Mouse (Mus musculus) heart, embryonic 12.5 days (tissue): ENCODE results near the gene Abhd17c. TPM values are rescaled to one million over a fixed set of nuclear protein-coding genes. Genes with fewer than 3 reads are reported as not detected.

Source experiments
- ATAC-seq: fragments of 200-750 bp; cut with Nextera tagmentation; 2 replicates; pipeline ENCODE4 v1.8.0; 2017; ENCODE audit warnings: moderate TSS enrichment, moderate library complexity; ENCODE audit not compliant: insufficient number of reproducible peaks, low FRiP score
- H3K27ac ChIP-seq: fragments of 300-500 bp; sonication (generic); 2 replicates; pipeline ENCODE4 v1.5.1; 2016; ENCODE audit warnings: mild to moderate bottlenecking, moderate library complexity; ENCODE audit not compliant: poor library complexity, severe bottlenecking
- H3K27me3 ChIP-seq: fragments of 300-500 bp; sonication (generic); replicated peaks from 2 replicates; pipeline ENCODE4 v1.6.1; 2016; ENCODE audit warnings: mild to moderate bottlenecking, moderate library complexity
- H3K36me3 ChIP-seq: fragments of 300-500 bp; sonication (generic); 2 replicates; pipeline ENCODE4 v1.6.1; 2016; ENCODE audit warnings: mild to moderate bottlenecking, moderate library complexity
- H3K4me1 ChIP-seq: fragments of 300-500 bp; sonication (generic); replicated peaks from 2 replicates; pipeline ENCODE4 v1.6.1; 2016; ENCODE audit warnings: mild to moderate bottlenecking
- H3K4me2 ChIP-seq: fragments of 300-500 bp; sonication (generic); 2 replicates; pipeline ENCODE4 v1.6.1; 2016; ENCODE audit warnings: mild to moderate bottlenecking, moderate library complexity
- H3K4me3 ChIP-seq: fragments of 300-500 bp; sonication (generic); 2 replicates; pipeline ENCODE4 v1.5.1; 2016; ENCODE audit warnings: mild to moderate bottlenecking
- H3K9ac ChIP-seq: fragments of 300-500 bp; sonication (generic); 2 replicates; pipeline ENCODE4 v1.6.1; 2016; ENCODE audit warnings: mild to moderate bottlenecking, moderate library complexity
- H3K9me3 ChIP-seq: fragments of 300-500 bp; sonication (generic); replicated peaks from 2 replicates; pipeline ENCODE4 v1.6.1; 2016; ENCODE audit warnings: mild to moderate bottlenecking, moderate library complexity
- WGBS: fragments of 180-500 bp; shearing (Covaris S2); methylation state at CpG from one replicate; pipeline ENCODE4 v1.1.7; 2016; 5-methylcytosine and 5-hydroxymethylcytosine counted together
- polyA plus RNA-seq: library from polyadenylated mRNA; unstranded; fragments of >200 nt; fragmentation: Nextera tagmentation; extraction: Ambion mirVana; gene quantifications from 2 replicates; pipeline ENCODE4 v1.2.1, GENCODE M21; 2016

Abhd17c gene
- polyA plus RNA-seq, 1 experiment from 2014 or later: 77.4 TPM

DNA sequence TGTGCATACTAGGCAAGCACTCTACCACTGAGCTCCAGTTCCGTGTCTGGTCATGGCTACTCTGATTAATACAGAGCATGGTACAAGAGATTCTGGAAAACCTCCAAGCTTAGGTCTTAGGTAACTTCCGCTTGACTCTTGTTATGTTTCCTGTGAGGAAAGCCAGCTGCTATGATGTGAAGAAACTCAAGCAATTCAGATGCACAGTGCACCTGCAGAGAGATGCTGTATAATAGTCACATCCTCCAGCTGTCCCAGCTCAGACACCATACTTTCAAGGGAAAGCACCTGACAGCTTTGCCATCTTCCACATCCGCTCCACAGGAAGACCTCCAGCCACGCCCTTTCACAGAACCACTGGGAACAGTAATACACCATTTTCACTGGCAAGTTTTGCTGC lies 21.7 kb upstream of the Abhd17c start:
- WGBS: 83% methylated on average over 4 of the region's 4 CpGs
- ATAC-seq: no peak
- no peaks in the 10 kb centered on the region for H3K36me3 ChIP-seq

DNA sequence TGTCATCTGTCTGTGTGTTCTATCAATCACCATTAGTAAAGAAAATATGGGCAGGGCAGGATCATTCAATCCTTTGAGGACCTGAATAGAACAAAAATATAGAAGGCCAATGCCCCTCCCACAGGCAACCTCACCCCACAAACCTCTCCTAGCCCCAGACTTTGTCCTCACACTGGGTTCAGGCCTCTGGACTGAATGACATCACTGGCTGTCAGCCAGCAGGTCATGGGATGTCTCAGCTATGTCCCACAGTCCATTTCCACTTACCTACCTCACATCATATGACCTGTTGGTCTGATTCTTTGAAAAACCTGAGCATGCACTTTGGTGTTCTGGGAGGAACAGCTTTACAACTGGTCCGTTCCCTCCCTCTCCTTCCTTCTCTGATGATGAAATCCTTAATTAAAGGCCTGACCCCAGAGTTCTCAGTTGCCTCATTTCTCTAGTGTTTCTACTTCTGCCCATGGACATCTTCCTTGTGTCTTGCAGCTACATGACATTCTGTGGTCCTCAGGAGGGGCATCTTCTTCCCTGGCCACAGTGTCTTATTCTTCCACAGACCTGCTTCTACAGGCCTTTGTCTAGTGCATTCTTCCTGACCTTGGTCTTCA lies 19.6 kb upstream of the Abhd17c start:
- H3K27me3 ChIP-seq: no peaks in the 10 kb centered on the region
- ATAC-seq: no peak

More for the DNA sequence above, 21.7 kb upstream of the Abhd17c start:
- no peaks in the 10 kb centered on the region for H3K27me3 ChIP-seq
- H3K9me3 ChIP-seq: no peaks in the 10 kb centered on the region
- peaks cover 8% of the 10 kb centered on the region for H3K4me1 ChIP-seq
- H3K9ac ChIP-seq: no peak overlapping the region
- no peak overlapping the region for H3K27ac ChIP-seq
- H3K4me3 ChIP-seq: no peak overlapping the region
- no peak overlapping the region for H3K4me2 ChIP-seq

DNA sequence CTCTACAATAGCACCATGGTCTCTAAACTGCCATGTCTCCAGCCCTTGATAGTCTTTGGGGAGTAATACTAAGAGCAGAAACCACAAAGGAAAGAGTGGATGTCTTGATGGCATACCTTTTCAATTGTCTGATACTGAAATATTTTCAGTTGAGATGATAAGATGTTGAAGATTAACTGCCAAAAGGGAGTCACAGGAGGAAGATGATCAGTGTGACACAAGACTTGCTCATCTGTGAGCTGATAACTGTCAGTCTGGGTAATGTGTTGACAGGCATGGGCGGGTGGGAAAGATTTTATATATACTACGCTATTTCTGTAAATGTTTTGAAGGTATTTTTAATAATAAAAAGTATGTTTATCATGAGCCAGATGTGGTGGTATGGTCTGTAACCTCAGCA lies 16.7 kb upstream of the Abhd17c start:
- Histone ChIP-seq H3K4me3 (no peak overlapping the region), H3K4me1 (no peaks in the 10 kb centered on the region; the same call in 1 of the 2 replicates), H3K27me3 (no peaks in the 10 kb centered on the region), H3K9me3 (no peaks in the 10 kb centered on the region), H3K9ac (no peak overlapping the region), H3K36me3 (no peaks in the 10 kb centered on the region), H3K4me2 (no peak overlapping the region), H3K27ac (no peak overlapping the region)
- WGBS: 79% methylated on average over 2 of the region's 2 CpGs
- ATAC-seq: no peak

More for the DNA sequence above, 19.6 kb upstream of the Abhd17c start:
- no peak overlapping the region for H3K9ac ChIP-seq
- no peak overlapping the region for H3K4me3 ChIP-seq
- H3K4me2 ChIP-seq: no peak overlapping the region
- H3K36me3 ChIP-seq: no peaks in the 10 kb centered on the region
- no peaks in the 10 kb centered on the region for H3K4me1 ChIP-seq
- 76% methylated on average over 1 of the region's 1 CpGs for WGBS
- H3K27ac ChIP-seq: no peak overlapping the region
- H3K9me3 ChIP-seq: no peaks in the 10 kb centered on the region

DNA sequence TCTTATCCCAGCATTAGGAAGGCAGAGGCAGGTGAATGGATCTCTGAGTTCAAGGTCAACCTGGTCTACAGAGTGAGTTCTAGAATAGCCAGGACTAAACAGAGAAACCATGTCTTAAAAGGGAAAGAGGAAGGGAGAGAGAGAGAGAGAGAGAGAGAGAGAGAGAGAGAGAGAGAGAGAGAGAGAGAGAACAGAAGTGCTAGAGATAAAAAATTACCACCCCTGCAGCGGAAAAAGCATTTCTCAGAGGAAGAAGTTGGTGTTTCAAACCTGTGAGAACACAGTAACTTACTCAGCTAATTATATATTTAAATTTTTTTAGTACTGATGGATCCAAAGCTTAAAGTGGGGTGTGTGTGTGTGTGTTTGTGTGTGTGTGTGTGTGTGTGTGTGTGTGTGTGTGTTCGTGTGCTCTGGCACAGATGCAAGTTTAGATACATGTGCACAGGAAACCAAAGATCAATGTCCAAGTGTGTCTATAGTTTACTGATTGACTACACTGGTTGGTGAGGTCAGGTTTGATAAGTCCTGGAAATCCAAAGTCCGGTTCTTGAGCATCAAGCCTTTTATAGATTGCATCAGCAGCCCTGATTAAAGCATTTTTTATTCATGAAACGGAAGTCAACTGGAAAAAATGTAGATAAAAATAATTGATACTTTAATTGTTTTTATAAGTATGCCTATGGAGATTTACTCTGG lies 15.2 kb upstream of the Abhd17c start:
- WGBS: 67% methylated on average over 4 of the region's 4 CpGs

DNA sequence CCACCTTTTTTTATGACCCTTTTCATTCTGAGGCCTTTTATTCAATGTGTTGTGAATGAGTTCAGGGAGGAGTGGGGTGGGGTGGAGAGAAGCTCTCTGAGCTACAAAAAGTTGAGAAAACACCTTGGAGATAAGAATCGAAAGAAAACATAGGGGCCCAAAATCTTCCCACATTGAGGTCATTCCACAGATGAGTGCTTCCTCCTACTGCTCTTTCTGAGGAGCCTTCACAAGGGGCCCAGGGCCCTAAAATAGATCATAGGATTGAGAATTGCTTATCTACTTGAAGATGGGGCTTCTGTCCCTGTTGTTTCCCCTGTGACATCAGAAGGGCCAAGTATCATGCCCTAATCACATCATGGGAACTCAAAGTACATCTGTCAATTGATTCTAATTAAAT lies 14.3 kb upstream of the Abhd17c start:
- Histone ChIP-seq H3K27ac (no peak overlapping the region), H3K9ac (no peak overlapping the region), H3K36me3 (no peaks in the 10 kb centered on the region), H3K4me3 (no peak overlapping the region), H3K9me3 (no peaks in the 10 kb centered on the region), H3K4me2 (no peak overlapping the region), H3K4me1 (no peaks in the 10 kb centered on the region; the same call in 1 of the 2 replicates), H3K27me3 (no peaks in the 10 kb centered on the region)
- WGBS: 44% methylated on average over 1 of the region's 1 CpGs
- no peak for ATAC-seq

More for the DNA sequence above, 15.2 kb upstream of the Abhd17c start:
- Histone ChIP-seq H3K4me1 (no peaks in the 10 kb centered on the region; the same call in 1 of the 2 replicates), H3K9ac (no peak overlapping the region), H3K4me2 (no peak overlapping the region), H3K9me3 (no peaks in the 10 kb centered on the region), H3K4me3 (no peak overlapping the region), H3K27ac (no peak overlapping the region), H3K36me3 (no peaks in the 10 kb centered on the region), H3K27me3 (no peaks in the 10 kb centered on the region)
- ATAC-seq: no peak

DNA sequence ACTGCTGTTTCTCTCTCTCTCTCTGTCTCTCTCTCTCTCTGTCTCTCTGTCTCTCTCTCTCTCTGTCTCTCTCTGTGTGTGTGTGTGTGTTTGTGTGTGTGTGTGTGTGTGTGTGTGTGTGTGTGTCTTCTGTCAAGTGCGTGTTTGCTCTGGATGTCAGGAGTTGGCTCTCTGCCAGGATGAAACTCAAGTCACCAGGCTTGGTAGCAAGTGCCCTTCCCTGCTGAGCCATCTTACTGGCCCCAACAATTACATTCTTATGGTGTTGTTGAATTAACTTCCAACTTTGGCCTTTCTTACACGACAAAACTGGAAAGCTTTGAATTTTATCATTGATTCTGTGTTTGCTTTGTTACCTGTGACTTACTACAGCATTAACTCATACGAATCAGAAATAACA lies 13.6 kb upstream of the Abhd17c start:
- ATAC-seq: no peak
- no peak overlapping the region for H3K4me2 ChIP-seq
- WGBS: 55% methylated on average over 3 of the region's 3 CpGs

DNA sequence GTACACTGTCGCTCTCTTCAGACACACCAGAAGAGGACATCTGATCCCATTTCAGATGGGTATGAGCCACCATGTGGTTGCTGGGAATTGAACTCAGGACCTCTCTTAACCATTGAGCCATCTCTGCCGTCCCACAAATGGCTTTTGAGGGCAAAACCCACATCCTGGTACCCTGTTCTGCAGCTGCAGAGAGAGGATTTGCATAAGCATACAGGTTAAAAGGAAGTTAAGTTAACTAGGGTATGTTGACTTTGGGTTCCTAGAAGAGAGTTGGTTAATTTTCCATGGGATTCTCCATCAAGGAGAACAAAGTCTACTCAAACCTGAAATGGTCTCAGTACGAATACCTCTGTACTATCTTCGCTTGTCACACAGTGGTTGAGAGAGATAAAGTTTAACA lies 13.2 kb upstream of the Abhd17c start:
- 61% methylated on average over 4 of the region's 4 CpGs for WGBS
- H3K4me3 ChIP-seq: no peak overlapping the region
- H3K4me1 ChIP-seq: no peaks in the 10 kb centered on the region; the same call in 1 of the 2 replicates
- no peak overlapping the region for H3K9ac ChIP-seq
- ATAC-seq: no peak
- no peak overlapping the region for H3K27ac ChIP-seq
- H3K9me3 ChIP-seq: no peaks in the 10 kb centered on the region
- H3K27me3 ChIP-seq: no peaks in the 10 kb centered on the region
- no peak overlapping the region for H3K4me2 ChIP-seq
- H3K36me3 ChIP-seq: no peaks in the 10 kb centered on the region

More for the DNA sequence above, 13.6 kb upstream of the Abhd17c start:
- H3K4me1 ChIP-seq: no peaks in the 10 kb centered on the region; the same call in 1 of the 2 replicates
- no peak overlapping the region for H3K9ac ChIP-seq
- no peaks in the 10 kb centered on the region for H3K9me3 ChIP-seq
- no peak overlapping the region for H3K27ac ChIP-seq
- no peaks in the 10 kb centered on the region for H3K27me3 ChIP-seq
- H3K4me3 ChIP-seq: no peak overlapping the region
- no peaks in the 10 kb centered on the region for H3K36me3 ChIP-seq

DNA sequence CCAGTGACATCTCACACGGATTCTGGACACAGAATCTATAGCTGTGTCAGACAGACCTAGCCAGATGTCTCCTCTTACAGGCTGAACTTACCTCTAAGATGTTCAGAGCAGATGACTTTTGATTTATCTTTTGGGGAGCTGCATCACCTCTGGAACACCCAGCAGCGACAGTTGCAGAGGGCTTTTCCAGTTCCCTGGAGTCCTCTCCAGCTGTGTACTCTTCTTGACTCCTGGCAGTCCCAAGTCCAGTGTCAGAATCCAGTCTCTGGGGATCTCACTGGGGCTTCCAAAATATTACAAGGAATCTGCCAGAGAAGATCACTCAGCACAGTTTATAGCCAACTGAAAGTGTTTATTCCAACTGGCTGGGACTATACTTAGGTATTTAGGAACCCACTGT lies 12.7 kb upstream of the Abhd17c start:
- H3K9ac ChIP-seq: no peak overlapping the region

DNA sequence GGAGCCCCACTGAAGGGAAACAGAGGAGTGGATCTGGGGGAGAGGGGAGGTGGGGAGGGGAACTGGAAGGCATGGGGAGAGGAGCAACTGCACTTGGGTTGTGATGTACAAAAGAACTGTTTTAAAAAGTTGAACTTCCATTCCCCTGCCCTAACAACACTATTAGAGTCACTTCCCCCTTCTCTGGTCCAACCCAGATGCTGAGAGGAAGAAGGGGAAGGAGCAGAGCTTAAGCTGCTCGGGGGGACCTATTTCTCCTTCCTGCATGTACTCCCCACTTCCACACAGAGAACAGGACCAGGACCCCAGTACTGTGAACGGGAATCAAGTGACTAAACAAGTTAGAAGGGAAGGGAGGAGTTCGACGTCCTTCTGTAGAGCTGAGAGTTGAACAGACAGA lies 11.9 kb upstream of the Abhd17c start:
- 67% methylated on average over 4 of the region's 4 CpGs for WGBS
- no peak overlapping the region for H3K27ac ChIP-seq
- no peaks in the 10 kb centered on the region; the same call in 1 of the 2 replicates for H3K4me1 ChIP-seq
- H3K9me3 ChIP-seq: no peaks in the 10 kb centered on the region
- no peak overlapping the region for H3K4me3 ChIP-seq
- H3K36me3 ChIP-seq: no peaks in the 10 kb centered on the region
- ATAC-seq: no peak
- no peak overlapping the region for H3K4me2 ChIP-seq
- H3K9ac ChIP-seq: no peak overlapping the region
- no peaks in the 10 kb centered on the region for H3K27me3 ChIP-seq

More for the DNA sequence above, 12.7 kb upstream of the Abhd17c start:
- ATAC-seq: no peak
- no peaks in the 10 kb centered on the region for H3K9me3 ChIP-seq
- no peaks in the 10 kb centered on the region for H3K27me3 ChIP-seq
- H3K36me3 ChIP-seq: no peaks in the 10 kb centered on the region
- no peak overlapping the region for H3K27ac ChIP-seq
- H3K4me3 ChIP-seq: no peak overlapping the region
- no peaks in the 10 kb centered on the region; the same call in 1 of the 2 replicates for H3K4me1 ChIP-seq
- H3K4me2 ChIP-seq: no peak overlapping the region
- WGBS: 72% methylated on average over 2 of the region's 2 CpGs

DNA sequence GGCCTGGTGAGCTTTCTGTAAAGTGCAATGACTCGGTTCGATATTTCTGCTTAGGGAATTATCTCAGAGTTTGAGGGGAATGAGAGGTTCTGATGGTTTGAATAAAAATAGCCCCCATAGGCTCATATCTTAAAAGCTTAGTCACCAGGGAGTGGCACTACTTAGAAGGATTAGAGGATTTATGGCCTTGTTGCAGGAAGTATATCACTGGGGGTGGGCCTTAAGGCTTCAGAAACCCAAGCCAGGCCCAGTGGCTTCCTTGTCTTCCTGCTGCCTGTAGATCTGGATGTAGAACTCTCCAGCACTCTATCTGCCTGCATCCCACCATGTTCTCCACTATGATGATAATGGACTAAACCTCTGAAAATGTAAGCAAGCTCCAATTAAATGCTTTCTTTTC lies 7.7 kb upstream of the Abhd17c start:
- Histone ChIP-seq H3K9ac (no peak overlapping the region), H3K4me1 (no peaks in the 10 kb centered on the region), H3K9me3 (no peaks in the 10 kb centered on the region), H3K27me3 (no peaks in the 10 kb centered on the region), H3K4me3 (no peak overlapping the region), H3K36me3 (no peaks in the 10 kb centered on the region), H3K27ac (no peak overlapping the region), H3K4me2 (no peak overlapping the region)
- ATAC-seq: no peak
- 62% methylated on average over 2 of the region's 2 CpGs for WGBS

DNA sequence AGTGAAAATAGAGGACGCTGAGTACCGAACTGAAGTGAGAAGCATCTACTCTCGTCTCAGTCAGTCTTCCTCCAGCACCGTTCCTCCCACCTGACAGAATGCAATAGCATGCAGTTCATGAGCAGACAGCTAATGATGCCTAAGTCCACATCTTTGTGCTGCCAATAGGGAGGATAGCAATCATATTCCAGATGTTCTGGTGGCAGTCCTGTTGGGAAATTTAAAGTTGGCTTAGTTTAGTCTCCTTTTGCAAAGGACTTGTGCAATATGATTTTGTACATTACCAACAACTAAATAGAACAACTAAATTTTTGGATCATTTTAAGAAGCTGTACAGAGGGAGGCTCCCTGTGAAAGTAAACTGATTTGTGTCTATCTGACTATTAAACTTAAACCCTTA lies 2.1 kb upstream of the Abhd17c start:
- no peak for ATAC-seq
- no peak overlapping the region for H3K27ac ChIP-seq
- no peaks in the 10 kb centered on the region for H3K27me3 ChIP-seq
- no peak overlapping the region for H3K4me3 ChIP-seq
- H3K9ac ChIP-seq: no peak overlapping the region
- H3K4me1 ChIP-seq: peaks cover 11% of the 10 kb centered on the region
- no peaks in the 10 kb centered on the region for H3K9me3 ChIP-seq
- H3K36me3 ChIP-seq: peaks cover 3% of the 10 kb centered on the region; the same call in 1 of the 2 replicates
- no peak overlapping the region for H3K4me2 ChIP-seq
- 80% methylated on average over 4 of the region's 4 CpGs for WGBS
